Mouse (Mus musculus) gastrocnemius, adult 18-20 months (tissue): ENCODE results near the gene Pappa. TPM values are rescaled to one million over a fixed set of nuclear protein-coding genes. Genes with fewer than 3 reads are reported as not detected.

Source experiments
- DNase-seq: peaks from one replicate; pipeline ENCODE4 v3.0.0; 2021; ENCODE audit warnings: low spot score
- total RNA-seq, 2 experiments: library from RNA; stranded (reverse); gene quantifications; 2 replicates each; pipeline ENCODE4 v1.2.3; 2021

Pappa gene
- total RNA-seq, 2 experiments from 2014 or later = 0.24 to 0.46 TPM

DNA sequence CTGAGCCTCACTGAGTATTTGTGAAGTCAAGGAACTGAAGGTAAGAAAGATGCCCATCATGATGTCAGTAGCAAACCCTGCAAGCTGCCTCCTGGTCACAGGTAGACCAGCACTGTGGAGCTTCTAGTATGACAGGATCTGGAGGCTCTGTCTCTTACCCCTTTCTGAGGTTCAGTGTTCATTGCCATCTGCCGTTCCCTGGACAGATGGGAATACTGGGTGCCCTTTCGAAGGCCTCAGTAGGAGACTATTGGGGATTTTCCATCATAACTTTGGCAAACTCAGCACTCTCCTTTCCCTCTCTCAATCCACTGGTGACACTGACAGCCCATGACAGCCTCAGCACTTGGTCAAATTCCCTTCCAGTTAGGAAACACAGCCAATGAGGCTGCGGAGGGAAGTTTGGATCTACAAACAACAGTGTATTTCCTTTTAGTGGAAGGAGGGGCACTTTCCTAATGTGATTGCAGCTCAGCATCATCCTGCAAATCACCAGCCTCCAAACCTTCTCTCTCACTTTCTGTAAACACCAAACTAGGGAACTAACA is 42.4 kb downstream of the Pappa start:
- no peak for DNase-seq

DNA sequence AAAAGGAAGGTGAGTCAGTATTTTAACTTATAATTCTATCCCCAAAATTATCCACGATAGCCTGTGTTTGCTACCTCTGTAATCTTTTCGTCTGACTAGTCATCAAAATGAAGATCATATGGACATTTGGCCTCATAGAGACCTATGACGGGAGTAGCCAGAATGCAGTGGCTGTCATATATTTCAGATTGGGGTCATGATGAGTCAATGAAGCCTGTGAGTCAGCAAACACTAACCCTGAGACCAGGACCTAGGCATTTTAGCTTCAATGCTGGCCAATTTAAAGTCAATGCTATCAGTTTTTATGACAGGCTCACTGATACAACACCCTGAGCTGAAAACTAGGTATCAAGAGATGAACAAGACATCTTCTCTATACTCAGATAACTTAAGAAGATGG is 50.5 kb downstream of the Pappa start:
- DNase-seq = no peak

DNA sequence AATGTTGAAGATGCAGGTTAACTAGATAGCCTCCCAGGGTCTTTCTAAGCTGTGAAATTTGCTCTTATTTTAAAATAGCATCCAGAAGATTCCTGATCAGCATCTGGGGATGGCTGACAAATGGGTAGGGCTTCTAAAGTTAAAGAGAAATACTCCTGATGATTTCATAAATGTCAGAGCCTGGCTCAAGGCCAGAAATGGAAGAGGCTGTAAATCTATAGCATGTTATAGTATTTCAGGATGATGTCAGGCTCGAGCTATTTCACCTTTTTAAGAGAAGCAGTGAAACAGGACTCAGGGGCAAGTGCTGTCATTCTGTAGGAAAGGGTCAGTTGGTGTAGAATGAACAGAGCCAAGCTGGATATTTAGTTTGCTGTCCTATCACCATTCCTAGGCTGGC is 54.2 kb downstream of the Pappa start:
- no peak for DNase-seq

DNA sequence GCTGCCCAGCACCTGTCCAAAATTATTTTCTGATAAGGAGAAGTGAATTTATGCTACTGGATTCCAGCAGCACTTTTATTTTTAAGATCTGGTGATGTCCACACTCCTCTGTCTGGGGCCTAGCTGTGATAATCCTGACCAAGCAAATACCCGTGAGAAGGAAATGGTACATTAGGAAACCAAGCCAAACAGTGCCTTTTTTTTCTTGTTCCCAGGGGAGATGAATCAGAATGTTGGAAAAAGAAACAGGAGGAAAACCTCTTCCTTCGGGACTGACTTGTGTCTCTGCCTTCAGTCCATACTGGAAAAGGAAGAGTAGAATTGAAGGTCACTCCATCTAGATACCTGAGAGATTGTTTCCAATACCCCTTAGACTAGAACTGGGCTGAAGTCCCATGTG is 63.3 kb downstream of the Pappa start:
- DNase-seq = peak; percentile 4

DNA sequence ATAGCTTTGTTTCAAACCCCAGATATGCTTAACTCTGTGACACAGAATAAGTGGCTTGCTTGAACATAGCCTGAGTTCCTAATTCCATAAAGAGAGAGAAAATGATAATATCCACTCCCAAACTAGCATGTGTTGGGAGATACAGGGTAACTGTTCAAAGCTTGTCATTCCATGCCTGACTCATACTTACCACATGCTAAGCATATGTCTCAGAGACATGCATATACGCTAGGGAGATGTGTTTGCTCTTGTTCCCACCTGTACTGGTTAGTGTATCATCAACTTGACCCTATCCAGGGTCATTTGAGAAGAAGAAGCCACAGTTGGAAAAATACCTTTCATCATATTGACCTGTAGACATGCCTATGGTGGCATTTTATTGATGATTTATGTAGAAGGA is 63.7 kb downstream of the Pappa start:
- DNase-seq = no peak

DNA sequence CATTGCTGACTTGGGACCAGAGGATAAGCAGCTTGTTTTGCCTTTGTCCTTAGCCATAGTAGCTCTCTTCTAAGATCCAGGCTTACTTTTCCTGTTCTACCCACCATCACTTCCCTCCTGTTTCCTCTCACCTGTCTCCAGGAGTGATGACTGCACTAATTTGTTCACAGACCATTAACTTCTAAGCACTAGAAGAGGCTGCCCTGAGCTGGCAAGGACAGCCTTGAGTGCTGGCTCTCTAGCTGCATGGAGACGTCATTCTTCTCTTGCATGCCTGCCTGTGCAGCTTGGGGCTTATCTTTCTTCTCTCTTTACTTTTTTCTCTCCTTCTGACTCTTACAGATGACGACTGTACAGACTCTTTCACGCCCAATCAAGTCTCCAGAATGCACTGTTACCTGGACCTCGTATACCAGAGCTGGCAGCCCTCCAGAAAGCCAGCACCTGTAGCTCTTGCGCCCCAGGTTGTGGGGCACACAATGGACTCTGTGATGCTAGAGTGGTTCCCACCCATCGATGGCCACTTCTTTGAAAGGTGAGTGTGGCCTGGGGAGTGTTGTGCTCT is 65.0 kb downstream of the Pappa start:
- DNase-seq = no peak

DNA sequence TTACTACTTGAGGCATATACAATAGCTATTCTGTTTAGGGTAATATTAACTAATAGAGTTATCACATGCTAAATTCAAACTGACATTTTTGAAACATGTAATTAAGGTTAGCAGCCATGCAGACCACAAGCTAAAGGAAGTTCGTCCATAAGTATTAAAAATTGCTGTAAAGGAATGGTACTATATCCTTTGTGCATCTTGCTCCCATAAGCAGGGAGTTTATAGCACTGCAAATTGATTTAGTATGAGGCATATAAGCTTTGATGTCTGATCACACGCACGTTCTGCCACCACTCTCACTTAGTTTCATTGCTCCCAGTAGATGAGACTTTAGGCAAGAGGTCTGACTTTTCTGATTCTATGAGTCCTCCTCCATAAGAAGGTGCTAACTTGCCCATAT is 68.8 kb downstream of the Pappa start:
- no peak for DNase-seq

DNA sequence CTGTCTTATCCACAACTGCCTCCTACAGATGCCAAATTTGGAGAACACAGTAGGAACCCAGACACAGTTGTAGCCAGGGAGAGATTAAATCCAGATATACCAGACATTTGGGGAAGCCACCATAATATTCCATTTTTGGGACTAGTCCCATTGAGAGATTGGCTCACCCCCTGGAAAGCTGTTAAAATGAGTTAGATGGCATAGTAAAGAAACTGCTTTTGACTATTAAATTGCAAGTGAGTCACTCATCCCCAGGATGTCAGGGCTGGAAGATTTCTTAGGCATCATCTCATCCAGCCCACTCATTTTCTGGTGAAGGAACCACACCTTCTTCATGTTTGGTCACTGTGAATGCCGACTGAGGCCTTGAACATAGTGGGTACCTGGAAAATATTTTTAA is 72.0 kb downstream of the Pappa start:
- DNase-seq = no peak

DNA sequence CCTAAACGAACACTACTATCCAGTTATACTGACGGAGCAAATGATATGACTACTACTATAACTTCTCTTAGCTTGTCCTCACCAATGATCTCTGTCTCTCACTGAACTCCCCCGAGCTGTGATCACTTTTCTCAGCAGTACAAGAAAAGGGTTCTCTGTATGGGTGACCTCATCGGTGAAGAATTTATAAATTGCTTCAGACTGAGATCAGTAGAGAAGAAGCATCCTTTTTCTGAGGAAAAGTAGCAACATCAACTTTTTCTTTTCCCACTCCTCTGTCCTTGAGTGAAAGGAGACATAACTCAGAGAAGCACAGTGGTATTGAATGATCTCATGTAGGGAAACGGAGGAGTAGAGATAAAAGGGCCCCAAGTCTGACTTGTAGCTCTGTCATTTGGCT is 79.7 kb downstream of the Pappa start:
- DNase-seq = no peak

DNA sequence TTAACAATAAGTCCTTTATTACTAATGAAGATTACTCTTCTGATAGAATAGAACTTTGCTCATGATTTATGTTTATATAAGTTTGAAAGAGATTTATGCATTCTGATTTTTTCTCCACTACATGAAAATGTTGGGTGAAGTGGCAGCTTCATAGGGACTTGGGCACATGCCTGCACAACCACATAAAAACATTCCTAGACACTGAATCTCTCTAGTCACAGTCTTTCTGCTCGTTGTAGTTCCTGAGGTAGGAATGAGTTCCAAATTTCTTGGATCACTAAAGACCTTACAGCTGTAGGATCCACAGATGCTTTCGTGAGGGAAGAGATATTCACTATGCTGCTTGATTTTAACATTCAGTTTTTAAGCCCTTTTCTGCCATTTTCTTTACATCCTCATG is 81.5 kb downstream of the Pappa start:
- DNase-seq = no peak

DNA sequence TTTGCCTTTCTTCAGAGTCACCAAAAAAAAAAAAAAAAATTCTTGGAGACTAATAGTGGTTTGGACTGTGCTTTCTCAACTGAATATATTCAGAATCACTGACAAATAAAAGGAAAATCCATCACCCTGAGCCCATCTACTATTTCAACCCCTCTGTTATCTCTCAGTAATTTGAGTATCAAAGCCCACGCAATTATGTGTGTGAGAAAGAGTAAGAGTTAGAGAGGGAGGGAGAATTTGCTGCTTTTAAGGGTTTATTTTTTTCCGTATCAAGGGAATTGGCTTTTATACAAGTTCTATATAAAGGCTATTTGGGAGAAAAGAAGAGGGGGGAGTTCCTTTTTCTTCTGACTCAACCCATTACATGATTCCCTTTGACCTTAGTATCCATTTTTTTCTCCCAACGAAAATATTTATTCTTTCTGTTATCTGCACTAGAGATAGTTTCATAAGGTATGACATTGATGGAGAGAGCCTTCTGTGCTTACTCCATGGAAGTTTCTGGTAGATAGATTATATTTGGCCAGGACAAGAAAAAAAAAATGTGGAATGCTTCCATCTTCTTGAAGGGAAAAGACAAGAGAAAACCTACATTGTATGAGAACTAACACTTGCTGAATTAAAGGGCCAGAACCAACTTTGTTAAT is 85.5 kb downstream of the Pappa start:
- no peak for DNase-seq

DNA sequence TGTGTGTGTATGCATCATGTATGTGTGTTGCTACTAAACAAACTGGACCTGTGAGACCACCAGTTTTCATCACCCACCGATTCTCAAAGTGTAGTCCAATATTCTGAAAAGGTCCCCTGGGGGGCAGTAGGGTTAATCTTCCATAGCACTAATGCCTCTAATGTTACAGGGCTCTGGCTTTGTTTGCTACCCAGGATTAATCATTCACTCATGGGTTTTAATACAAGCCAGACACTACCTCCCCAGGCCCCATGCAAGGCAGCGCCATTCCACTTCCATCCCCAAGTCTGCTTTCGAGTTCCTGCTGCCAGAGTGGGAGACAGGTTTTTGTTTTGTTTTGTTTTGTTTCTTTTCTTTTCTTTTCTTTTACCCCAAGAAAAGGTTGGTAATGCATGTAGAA is 92.7 kb downstream of the Pappa start:
- no peak for DNase-seq

DNA sequence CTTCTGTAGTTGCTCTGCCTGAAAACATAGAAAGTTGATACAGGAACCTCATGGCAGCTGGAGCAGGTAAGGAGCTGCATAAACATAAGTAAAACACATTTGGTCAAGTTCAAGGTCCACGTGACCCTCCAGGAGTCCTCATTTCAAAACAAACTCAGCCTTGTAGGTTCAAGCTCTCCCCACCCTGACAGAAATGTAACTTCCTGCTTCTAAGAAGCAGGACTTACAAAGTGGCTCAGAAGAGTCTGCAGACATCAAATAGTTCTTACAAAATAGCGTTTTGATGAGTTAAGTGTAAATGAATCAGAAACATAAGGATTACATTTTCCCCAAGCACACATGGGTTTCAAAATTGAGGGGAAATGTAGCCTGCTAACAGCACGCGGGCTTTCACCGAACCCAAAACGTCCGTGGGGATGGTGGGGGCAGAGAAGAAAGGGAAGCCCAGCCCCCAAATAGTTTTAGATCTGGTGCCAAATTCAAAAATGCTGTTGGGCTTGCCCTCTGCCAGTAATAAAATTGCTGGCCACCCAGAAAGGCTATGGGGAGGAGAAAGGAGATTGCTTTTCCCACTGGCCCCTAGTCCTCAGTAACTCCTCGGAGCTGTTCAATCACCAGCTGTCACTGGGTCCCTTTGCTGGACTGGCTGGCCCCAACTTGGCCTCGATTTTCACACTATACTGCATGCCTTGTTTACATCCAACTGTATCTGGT is 93.8 kb downstream of the Pappa start:
- DNase-seq = no peak

DNA sequence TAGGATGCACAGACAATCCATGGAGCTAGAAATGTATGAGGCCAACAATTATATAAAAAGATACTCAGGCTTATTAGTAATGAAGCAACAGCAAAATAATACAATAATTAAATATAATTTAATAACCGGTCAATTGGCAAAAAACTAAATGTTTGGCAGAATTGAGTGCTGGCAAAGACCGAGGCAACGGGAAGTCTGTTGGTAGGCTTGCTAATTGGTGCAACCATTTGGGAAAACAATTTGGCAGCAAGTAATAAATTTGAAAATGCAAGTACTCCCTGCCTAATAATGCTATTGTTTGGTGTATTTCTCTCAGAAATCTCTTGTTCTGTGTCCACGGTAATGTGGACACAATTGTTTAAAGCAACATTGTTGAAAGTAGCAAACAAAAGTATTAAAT is 99.9 kb downstream of the Pappa start:
- no peak for DNase-seq

DNA sequence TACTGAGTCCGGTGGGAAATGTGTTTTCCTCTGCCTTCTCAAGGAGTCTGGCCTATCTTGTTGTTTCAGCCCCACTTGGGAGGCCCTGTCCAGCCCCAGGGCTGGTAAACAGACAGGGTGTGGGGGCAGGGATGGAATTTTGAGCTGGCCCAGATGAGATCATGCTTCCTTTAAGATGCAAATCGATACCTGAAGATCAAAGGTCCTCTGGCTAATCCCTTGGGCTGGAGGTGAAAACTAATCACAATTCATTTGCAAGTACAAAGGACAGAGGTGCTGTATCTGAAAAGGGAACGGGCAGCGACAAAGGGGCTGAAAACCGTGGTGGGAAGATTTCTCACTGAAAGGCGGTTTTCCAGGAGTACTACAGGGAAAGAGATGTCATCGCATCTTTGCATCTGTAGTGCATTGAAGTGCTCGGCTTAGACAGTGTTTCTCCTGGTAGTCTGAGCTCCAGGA is 114.6 kb downstream of the Pappa start:
- DNase-seq = no peak

DNA sequence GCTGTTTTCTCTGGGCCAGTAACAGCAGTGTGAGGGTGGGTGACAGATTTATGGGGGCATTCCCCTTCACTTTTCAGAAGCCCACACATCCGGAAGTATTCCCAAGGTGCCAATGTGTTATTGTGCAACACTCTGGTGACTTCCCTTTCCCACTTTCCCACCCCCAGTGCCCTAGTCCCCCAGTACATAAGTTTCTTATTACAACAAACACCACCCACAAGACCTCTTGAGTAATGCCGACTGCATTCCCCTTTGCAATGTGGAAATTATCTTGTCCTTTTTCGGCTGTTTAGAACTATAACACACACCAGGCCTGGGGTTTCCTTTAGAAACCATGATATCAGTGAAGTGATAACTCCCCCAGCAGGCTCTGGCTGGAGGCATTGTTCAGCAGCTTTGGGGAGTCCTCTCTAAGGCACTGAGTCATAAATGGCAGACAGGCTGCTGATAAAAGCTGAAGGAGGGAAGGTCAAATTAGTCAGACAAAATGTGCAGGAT is 118.5 kb downstream of the Pappa start:
- DNase-seq = no peak

DNA sequence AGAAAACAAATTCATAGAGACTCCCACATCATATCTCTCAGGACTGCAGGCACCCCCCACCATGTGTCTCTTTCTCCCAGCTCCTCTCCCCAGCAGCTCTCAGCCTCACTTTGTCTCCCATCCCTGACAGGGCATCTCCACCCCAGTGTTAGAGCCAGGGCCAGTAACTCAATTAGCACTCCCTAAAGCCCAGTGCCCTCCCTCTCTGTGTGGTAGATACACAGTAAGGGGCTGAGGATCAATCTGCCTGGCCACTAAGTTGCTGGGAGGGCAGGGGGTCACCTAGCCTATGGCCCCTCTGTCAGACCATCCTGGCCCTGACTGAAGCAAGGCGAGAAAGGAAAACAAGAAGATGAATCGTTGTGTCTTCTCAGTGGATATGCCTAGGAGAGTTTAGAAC is 119.3 kb downstream of the Pappa start:
- no peak for DNase-seq

DNA sequence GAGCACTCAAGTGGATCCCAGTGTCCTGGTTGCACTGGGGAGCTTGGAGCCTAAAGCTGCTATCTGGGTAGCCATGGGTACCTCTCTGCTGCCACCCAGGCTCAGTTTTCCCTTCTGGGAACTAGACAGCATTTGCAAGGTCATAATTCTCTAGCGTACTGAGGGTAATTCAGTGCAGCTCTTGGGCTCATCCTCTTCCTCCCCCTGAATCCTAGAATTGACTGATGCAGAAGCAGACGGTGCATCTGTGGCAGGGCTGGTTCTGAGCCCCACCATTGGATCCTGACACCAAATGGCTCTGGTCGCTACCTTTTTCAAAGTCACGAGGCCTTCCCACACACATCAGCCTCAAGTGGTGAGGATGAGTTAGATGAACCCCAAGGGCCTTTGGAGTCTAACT is 121.0 kb downstream of the Pappa start:
- DNase-seq = no peak

DNA sequence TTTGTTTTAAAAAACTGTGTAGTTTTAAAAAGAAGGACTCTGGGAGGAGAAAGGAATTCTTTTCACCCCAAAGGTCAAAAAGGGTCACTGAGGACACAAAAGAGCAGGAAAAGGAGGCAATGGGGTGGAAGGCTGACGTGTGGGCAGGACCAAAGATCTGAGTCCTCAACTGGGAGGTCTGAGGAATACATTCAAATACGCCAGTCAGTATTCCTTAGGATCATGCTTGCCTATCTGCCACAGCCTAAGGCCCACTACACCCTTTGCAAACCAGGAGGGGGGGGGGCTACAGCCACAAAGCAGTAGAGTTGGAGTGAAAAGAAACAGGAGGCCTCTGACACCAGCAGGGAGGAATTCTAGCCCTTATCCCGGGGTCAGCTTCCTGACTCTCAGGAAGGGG is 121.5 kb downstream of the Pappa start:
- no peak for DNase-seq

DNA sequence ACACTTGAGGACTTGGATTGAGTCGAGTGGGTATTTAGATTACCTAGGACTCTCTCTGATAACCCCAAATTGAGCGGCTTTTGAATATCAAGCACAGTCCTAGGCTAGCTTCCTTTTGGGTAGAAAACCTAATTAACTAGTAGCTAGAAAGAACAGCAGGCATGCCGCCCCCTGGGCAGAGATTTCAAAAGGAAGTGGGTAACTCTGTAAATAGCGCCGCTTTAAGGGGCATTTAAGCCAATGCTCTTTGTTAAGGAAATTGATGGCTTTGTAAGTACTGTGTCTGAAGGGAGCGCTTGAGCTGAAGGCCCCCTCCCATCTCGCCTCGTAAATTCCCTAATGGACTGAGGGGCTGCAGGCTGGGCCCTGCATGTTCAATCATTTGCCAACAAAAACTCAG is 128.2 kb downstream of the Pappa start:
- DNase-seq = no peak

DNA sequence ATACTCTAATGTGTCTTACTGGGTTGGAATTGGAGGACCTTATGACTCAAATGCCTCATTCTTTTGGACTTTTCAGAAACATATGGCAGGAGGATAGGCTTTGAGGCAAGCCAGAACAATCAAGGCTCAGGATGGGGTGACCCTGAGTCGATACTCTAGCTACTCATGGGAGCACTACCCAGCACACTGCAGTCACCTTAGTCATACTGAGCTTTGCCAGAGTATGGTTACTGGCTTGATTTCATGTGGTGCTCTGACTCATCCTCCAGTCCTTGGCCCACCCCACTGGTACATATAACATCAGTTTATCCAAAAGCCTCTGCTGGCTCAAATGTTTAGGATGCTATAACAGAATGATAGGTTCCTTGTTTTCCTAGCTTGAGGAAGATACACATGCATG is 130.1 kb downstream of the Pappa start:
- DNase-seq = no peak

DNA sequence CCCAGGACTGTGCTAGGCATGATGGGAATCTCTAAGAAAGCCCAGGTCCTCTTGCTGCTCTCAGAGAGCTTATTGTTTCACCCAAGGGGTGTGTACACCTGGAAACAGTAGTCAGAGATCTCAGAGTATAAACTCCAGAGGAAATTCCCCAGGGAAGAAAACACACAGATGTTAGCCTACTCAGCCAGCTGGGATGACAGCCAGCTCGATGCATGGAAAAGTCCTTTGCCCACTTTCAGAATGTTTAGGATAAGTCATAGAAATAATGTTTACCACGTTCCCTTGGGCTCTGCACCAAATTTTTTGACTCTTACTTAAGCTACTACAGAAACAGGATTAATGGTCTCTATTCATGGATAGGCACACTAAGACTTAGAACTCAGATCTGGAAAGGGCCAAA is 143.1 kb downstream of the Pappa start:
- DNase-seq = no peak

DNA sequence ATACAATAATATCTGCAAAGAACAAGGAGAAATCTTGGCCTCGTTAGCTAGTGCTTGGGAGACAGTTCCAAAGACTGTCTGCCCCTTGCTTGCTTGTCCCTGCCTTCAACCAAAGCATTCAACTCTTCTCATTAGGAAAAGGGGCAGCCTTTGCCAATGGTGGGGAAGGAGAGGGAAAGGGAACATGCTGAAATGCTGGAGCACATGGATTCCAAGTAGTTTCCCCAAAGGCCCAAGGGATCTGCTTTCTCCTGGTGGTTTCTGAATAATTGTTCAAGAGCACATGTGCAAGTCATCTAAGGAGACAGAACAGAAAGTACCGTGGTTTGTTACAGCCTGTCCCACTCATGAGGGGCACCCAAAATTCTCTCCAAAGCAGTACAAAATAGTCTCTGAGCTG is 146.0 kb downstream of the Pappa start:
- peak; percentile 45 for DNase-seq
